Mouse (Mus musculus) liver, embryonic 18 days (tissue): Measurements from ENCODE around the gene Kif16b. TPM values are rescaled to one million over a fixed set of nuclear protein-coding genes. Genes with fewer than 3 reads are reported as not detected.

Experiments
- polyA plus RNA-seq: library from polyadenylated mRNA; depleted of rRNA; stranded (reverse); fragments of >200 nt; gene quantifications from 2 replicates; pipeline ENCODE4 v1.2.3, GENCODE M21; 2012; rRNA removed

Gene Kif16b
- 3.9 and 4.4 TPM in 2 replicates for polyA plus RNA-seq

GRCm38 (mm10) chr2:142900862-142901805 lies at the start of gene Kif16b:
Kif16b (minus strand) TSS chr2:142901531.

Other genes starting within 250 kb of the Kif16b start
- gene Snrpb2, start 161.5 kb upstream of the Kif16b start, polyA plus RNA-seq: 12.6 and 13.4 TPM in 2 replicates
- gene Otor, start 176.9 kb upstream of the Kif16b start, polyA plus RNA-seq: not detected in 2 replicates